Mouse (Mus musculus) neural tube, embryonic 15.5 days (tissue): Measurements from ENCODE around the gene Acox2. TPM values are rescaled to one million over a fixed set of nuclear protein-coding genes. Genes with fewer than 3 reads are reported as not detected.
A peak's percentile ranks its signal among the peaks of the same experiment; 100 is the strongest.

Experiments
- ATAC-seq: fragments of 200-750 bp; cut with Nextera tagmentation; 2 replicates; pipeline ENCODE4 v1.8.0; 2017; ENCODE audit warnings: mild to moderate bottlenecking, moderate TSS enrichment, moderate library complexity; ENCODE audit not compliant: low FRiP score
- H3K27ac ChIP-seq: fragments of 300-500 bp; sonication (generic); replicated peaks from 2 replicates; pipeline ENCODE4 v1.5.1; 2015; ENCODE audit warnings: mild to moderate bottlenecking, inconsistent platforms
- H3K27me3 ChIP-seq: fragments of 300-500 bp; sonication (generic); replicated peaks from 2 replicates; pipeline ENCODE4 v1.6.1; 2015; ENCODE audit warnings: inconsistent platforms
- H3K36me3 ChIP-seq: fragments of 300-500 bp; sonication (generic); 2 replicates; pipeline ENCODE4 v1.6.1; 2015; ENCODE audit warnings: inconsistent platforms
- H3K4me1 ChIP-seq: fragments of 300-500 bp; sonication (generic); 2 replicates; pipeline ENCODE4 v1.6.1; 2015; ENCODE audit warnings: inconsistent platforms
- H3K4me2 ChIP-seq: fragments of 300-500 bp; sonication (generic); 2 replicates; pipeline ENCODE4 v1.6.1; 2015; ENCODE audit warnings: inconsistent platforms, mild to moderate bottlenecking, moderate library complexity
- H3K4me3 ChIP-seq: fragments of 300-500 bp; sonication (generic); replicated peaks from 2 replicates; pipeline ENCODE4 v1.5.1; 2015; ENCODE audit warnings: mild to moderate bottlenecking, inconsistent platforms
- H3K9ac ChIP-seq: fragments of 300-500 bp; sonication (generic); replicated peaks from 2 replicates; pipeline ENCODE4 v1.6.1; 2015; ENCODE audit warnings: mild to moderate bottlenecking, inconsistent platforms
- H3K9me3 ChIP-seq: fragments of 300-500 bp; sonication (generic); replicated peaks from 2 replicates; pipeline ENCODE4 v1.6.1; 2016; ENCODE audit warnings: inconsistent platforms
- WGBS: fragments of 180-500 bp; shearing (Covaris S2); methylation state at CpG from one replicate; pipeline ENCODE4 v1.1.7; 2015; ENCODE audit warnings: mixed read lengths; 5-methylcytosine and 5-hydroxymethylcytosine counted together
- polyA plus RNA-seq: library from polyadenylated mRNA; unstranded; fragments of >200 nt; fragmentation: Nextera tagmentation; extraction: Ambion mirVana; gene quantifications from 2 replicates; pipeline ENCODE4 v1.2.1, GENCODE M21; 2015

Acox2 gene
- polyA plus RNA-seq, 1 experiment from 2014 or later: not detected

DNA sequence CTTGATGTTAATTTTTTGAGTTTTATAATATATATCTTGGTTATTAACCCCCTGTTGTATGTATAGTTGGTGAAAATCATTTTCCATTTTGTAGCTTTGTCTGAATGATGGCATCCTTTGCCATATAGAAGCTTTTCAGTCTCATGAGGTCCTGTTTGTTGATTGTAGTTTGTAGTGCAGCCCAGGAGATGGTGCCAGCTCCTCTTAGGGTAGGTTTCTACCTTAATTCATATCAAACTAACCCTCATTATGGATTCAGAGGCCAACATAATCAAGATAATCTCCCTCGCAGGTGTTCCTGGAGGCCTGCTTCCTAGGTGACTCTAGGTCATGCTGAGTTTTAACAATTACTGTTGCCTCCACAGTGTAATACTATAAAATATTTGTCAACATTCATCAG, 3.1 kb upstream of the Acox2 start:
- Histone ChIP-seq H3K27ac (no peak overlapping the region), H3K9ac (no peak overlapping the region), H3K27me3 (no peaks in the 10 kb centered on the region), H3K4me2 (no peak overlapping the region), H3K9me3 (no peaks in the 10 kb centered on the region), H3K36me3 (no peaks in the 10 kb centered on the region), H3K4me3 (no peak overlapping the region), H3K4me1 (no peaks in the 10 kb centered on the region)
- 69% methylated on average over 1 of the region's 1 CpGs for WGBS
- ATAC-seq: no peak

DNA sequence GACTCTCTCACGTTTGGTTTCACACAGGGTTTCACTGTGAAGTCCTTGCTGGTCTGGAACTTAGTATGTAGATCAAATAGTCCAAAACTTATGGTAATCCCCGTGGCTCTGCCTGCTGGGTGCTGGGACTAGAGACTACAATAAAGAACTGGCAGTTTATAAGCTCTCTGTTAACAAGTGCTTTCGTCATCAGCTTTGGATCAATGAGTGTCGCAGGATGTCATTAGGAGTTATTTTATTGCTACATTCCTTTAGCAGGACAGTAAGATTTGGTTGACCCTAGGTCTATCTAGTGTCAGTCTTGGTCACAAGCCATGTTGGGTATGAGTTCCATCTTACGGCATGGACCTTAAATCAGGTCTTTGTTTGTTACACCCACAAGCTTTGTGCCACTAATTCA, 1.1 kb upstream of the Acox2 start:
- no peak overlapping the region for H3K27ac ChIP-seq
- 77% methylated on average over 5 of the region's 5 CpGs for WGBS
- H3K27me3 ChIP-seq: no peaks in the 10 kb centered on the region
- no peaks in the 10 kb centered on the region for H3K9me3 ChIP-seq
- ATAC-seq: no peak
- H3K36me3 ChIP-seq: no peaks in the 10 kb centered on the region
- no peak overlapping the region for H3K4me2 ChIP-seq
- no peak overlapping the region for H3K4me3 ChIP-seq
- H3K9ac ChIP-seq: no peak overlapping the region
- no peaks in the 10 kb centered on the region for H3K4me1 ChIP-seq

DNA sequence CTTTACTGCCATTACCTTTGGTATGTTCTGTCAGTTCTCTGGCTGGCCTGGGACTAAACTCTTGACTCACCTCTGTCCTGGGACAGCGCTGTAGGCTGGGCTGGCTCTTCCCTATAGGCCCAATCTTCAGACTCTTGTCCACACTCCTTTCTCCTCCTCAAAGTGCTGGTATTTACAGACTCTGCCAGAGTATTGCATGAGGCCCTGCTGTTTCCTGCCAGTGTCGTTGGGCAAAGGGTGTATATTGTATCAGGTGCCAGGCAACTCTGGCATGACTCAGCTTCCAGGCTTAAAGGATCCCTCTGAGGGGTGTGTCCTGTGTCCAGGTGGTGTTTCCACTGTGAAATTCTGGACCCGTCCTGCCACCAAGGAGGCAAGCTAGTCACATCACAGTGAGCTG, 401 bp downstream of the Acox2 start:
- no peaks in the 10 kb centered on the region for H3K9me3 ChIP-seq
- no peak overlapping the region for H3K9ac ChIP-seq
- no peaks in the 10 kb centered on the region for H3K27me3 ChIP-seq
- WGBS: 79% methylated on average over 3 of the region's 3 CpGs
- H3K27ac ChIP-seq: no peak overlapping the region
- no peak for ATAC-seq
- no peak overlapping the region for H3K4me3 ChIP-seq
- no peaks in the 10 kb centered on the region for H3K4me1 ChIP-seq
- no peaks in the 10 kb centered on the region for H3K36me3 ChIP-seq
- no peak overlapping the region for H3K4me2 ChIP-seq

DNA sequence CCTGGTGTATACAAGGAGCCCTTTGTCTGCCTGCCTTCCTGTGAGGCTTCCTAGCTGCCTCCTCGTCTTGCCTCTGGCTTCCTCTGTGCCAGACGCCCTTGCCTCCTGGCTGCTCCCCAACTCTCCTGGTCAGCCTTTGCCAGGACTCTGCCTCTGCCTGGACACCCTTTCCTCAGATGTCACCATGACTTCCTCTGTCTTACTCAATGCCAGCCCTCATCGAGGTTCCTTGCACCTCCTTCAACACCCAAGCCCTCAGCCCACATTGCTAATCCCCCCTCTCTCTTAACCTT, 872 bp downstream of the Acox2 start:
- no peaks in the 10 kb centered on the region for H3K36me3 ChIP-seq
- WGBS: 50% methylated on average over 3 of the region's 3 CpGs
- H3K9ac ChIP-seq: no peak overlapping the region

DNA sequence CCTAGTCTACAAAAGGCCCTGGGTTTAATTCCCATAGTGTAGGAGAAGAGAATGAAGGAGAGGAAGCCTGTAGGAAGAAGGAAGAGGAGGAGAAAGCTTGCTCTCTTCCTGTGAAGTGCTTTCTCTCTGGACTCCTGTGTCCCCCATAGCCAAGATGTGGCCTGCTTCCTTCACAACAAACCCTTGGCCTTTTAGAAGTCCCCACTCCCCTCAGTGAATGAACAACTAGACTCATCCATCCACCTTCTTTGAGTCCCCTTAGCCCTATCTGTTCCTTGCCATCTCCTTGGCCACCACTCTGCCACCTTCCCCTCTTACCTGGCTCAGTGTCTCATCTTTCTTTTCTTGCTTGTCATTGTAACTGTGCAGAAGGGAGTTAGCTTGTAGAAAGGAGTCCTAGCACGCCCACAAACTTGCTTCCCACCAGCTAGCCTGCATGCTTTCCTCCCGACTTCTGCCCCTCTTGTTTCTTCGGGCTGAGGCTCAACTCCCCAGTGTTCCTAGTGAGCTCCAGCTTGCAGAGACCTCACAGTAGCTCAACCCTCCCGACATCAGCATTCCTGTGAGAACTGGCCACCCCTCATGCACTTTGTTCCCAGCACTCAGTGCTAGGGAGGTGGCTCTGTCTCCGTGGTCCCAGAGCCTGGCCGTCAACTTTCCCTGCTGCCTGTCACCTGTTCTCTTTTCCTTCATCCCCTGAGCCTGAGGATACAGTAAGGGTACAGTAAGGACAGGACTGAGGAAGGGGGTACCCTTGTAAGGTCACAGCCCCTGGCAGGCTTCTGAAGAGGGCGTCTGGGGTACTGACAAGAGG, 1.4 kb downstream of the Acox2 start:
- H3K4me3 ChIP-seq: no peak overlapping the region
- H3K9me3 ChIP-seq: no peaks in the 10 kb centered on the region
- no peak overlapping the region for H3K4me2 ChIP-seq
- H3K27ac ChIP-seq: no peak overlapping the region
- ATAC-seq: no peak
- H3K4me1 ChIP-seq: no peaks in the 10 kb centered on the region
- H3K36me3 ChIP-seq: no peaks in the 10 kb centered on the region
- no peak overlapping the region for H3K9ac ChIP-seq
- no peaks in the 10 kb centered on the region for H3K27me3 ChIP-seq
- 59% methylated on average over 7 of the region's 7 CpGs for WGBS

More for the DNA sequence above, 872 bp downstream of the Acox2 start:
- Histone ChIP-seq H3K27ac (no peak overlapping the region), H3K27me3 (no peaks in the 10 kb centered on the region), H3K4me3 (no peak overlapping the region), H3K9me3 (no peaks in the 10 kb centered on the region), H3K4me1 (no peaks in the 10 kb centered on the region), H3K4me2 (no peak overlapping the region)
- ATAC-seq: no peak

DNA sequence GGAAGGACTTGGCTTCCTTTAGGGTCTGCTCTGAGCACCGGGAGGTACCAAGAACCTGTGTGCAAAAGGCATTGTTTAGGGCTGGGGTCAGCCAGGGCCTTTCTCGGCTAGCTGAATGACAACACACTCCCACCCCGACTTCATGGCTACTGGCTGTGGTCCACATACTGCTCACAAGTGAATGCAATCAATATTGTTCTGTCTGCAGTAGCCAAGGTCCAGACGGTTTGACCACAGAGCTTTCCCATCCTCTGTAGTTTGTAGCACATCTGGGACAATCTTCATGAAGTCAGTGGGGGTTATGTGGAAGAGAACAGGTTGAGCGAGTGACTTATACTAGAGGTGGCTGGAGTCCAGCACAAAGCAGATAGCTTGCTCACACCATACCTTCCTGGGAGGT, 2.3 kb downstream of the Acox2 start:
- no peak overlapping the region for H3K27ac ChIP-seq
- H3K36me3 ChIP-seq: no peaks in the 10 kb centered on the region
- H3K27me3 ChIP-seq: no peaks in the 10 kb centered on the region
- H3K4me1 ChIP-seq: no peaks in the 10 kb centered on the region
- ATAC-seq: no peak
- 71% methylated on average over 5 of the region's 5 CpGs for WGBS
- H3K9me3 ChIP-seq: no peaks in the 10 kb centered on the region
- no peak overlapping the region for H3K9ac ChIP-seq
- H3K4me2 ChIP-seq: no peak overlapping the region
- H3K4me3 ChIP-seq: no peak overlapping the region

DNA sequence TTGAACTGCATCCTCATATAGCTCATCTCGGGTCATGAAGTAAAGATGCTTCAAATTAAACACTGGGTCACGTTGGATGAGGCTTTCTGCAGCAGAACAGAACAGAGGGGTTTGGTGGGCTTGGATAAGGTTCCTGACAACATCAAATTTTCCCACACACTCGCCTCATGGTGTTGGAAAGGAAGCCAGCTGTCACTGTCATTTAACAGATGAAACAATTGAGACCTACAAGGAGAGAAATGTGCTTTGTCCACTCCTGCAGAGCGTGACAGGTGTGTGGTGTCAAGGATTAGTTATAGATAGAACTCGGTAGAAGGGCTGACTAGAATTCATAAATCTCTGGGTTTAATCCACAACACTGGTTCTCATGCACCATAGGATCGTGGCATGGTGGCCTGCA, 3.1 kb downstream of the Acox2 start:
- WGBS: 78% methylated on average over 6 of the region's 6 CpGs
- no peaks in the 10 kb centered on the region for H3K9me3 ChIP-seq
- no peaks in the 10 kb centered on the region for H3K36me3 ChIP-seq
- no peak overlapping the region for H3K4me2 ChIP-seq
- no peak for ATAC-seq
- no peak overlapping the region for H3K27ac ChIP-seq
- H3K9ac ChIP-seq: no peak overlapping the region
- no peak overlapping the region for H3K4me3 ChIP-seq
- H3K27me3 ChIP-seq: no peaks in the 10 kb centered on the region
- no peaks in the 10 kb centered on the region for H3K4me1 ChIP-seq

DNA sequence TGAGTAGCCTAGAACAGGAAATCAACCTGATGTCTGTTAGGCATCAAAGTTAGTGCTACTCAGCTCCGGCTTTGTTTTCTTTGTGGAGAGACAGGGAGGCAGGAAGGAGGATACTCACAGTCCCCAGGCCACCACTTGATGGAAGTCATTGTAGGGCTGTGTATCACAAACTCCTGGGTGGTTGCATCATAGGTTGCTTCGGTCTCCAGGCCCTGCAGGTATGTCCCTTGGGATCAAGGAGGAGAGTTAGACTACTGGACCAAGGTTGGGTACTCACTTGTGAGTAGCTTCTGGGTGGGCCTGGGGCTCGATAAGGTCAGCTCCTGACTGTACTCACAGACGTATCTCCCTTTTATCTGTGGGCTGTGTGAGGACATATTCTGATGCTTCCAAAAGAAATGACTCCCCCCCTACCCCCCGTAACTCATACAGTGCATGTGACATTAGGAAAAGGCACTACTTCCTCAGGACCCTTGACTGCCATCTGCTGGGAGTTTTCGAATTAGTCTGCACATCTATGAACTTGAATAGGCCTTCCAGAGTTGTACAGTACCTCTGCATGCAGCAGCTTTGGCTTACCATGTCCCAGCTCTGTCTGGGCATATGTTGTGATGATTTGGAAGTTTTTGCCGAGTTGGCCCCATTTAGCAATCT, 4.0 kb downstream of the Acox2 start:
- 78% methylated on average over 7 of the region's 7 CpGs for WGBS
- Histone ChIP-seq H3K4me3 (no peak overlapping the region), H3K9me3 (no peaks in the 10 kb centered on the region), H3K27me3 (no peaks in the 10 kb centered on the region), H3K36me3 (no peaks in the 10 kb centered on the region), H3K9ac (no peak overlapping the region), H3K4me2 (no peak overlapping the region), H3K27ac (no peak overlapping the region), H3K4me1 (no peaks in the 10 kb centered on the region)
- peak; percentile 8; the same call in 1 of the 2 replicates for ATAC-seq

DNA sequence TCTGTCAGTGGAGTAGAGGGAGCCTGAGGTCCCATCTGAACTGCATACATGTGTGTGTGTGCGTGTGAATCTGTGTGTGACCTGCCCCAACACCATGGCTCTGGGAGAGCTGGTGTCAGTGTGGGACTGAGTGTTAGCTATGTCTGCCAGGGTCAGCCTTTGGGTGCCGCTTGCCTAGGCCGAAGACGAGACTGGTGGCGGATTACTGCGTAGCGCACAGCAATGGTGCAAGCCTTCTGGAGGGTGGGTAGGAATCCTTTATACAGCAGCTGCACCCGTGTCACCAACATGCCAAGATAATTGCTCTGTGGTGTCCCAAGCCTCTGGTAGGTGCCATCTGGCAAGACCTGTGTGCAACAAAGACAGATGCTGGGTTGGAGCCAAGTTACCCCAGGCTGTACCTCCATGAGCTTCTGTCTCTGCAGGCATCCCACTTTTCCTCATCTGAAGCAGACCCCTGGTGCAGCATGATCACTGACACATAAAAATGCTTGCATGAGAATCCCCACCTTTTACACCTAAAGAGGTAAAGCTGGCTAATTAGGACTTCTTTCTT, 7.7 kb downstream of the Acox2 start:
- Histone ChIP-seq H3K9ac (no peak overlapping the region), H3K36me3 (no peaks in the 10 kb centered on the region), H3K4me3 (no peak overlapping the region), H3K9me3 (no peaks in the 10 kb centered on the region), H3K4me1 (no peaks in the 10 kb centered on the region), H3K4me2 (no peak overlapping the region), H3K27me3 (no peaks in the 10 kb centered on the region), H3K27ac (no peak overlapping the region)
- ATAC-seq: no peak
- 87% methylated on average over 8 of the region's 8 CpGs for WGBS

DNA sequence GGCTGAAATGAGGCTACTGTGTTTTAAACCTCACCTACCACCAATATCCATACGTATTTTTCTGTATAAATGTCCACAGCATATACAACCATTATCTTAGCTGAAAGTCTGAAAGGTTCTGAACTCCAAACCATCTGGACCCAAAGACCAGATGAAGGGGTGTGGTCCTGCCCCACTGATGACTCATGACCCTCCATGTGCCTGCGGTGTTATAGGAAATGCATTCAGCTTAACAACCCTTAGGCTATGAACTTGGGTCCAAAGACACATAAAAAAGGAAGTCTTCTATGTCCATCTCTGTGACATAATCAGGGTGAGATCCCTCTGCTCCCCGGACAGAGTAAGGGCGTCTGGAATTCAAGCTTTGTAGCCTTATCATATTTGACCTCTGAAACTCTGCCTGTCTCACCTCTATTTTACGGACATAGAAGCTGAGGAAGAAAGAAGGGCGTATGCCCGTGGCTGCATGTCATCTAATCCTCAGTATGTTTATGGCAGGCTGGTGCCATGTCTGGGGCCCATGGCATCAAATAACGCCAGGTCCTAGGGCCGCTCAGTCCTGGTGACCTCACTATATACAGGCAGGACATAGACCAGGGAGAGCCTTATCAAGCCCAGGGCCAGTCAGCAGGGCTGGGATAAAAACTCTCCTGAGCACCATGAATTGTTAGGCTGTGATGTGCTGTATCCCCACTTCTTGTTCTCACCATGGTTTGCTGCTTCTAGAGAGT, 8.8 kb downstream of the Acox2 start:
- no peak overlapping the region for H3K27ac ChIP-seq
- no peaks in the 10 kb centered on the region for H3K36me3 ChIP-seq
- H3K4me2 ChIP-seq: no peak overlapping the region
- ATAC-seq: no peak
- no peak overlapping the region for H3K9ac ChIP-seq
- no peaks in the 10 kb centered on the region for H3K27me3 ChIP-seq
- no peak overlapping the region for H3K4me3 ChIP-seq
- WGBS: 89% methylated on average over 9 of the region's 9 CpGs
- no peaks in the 10 kb centered on the region for H3K4me1 ChIP-seq
- H3K9me3 ChIP-seq: no peaks in the 10 kb centered on the region

DNA sequence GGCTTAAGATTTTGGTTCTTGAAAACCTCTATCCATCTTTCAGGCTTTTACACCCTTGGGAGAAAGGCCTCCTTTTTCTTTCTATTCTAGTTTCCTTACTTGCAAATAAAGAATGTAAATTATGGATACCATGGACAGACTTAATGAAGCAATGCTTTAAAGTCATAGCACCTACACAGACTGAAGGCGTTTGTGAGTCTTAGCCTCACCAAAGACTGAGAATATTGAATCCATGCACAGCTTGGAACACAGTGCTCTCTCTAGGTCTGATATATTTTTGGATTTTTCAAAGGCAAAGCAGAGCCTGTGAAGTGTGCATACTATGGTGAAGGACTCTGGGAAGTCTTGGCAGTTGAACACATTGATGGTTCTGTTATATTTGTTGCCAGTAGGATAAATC, 9.9 kb downstream of the Acox2 start:
- Histone ChIP-seq H3K9ac (no peak overlapping the region), H3K4me3 (no peak overlapping the region), H3K27me3 (no peaks in the 10 kb centered on the region), H3K4me1 (no peaks in the 10 kb centered on the region), H3K27ac (no peak overlapping the region), H3K4me2 (no peak overlapping the region), H3K36me3 (no peaks in the 10 kb centered on the region), H3K9me3 (no peaks in the 10 kb centered on the region)
- WGBS: 83% methylated on average over 1 of the region's 1 CpGs
- no peak for ATAC-seq

DNA sequence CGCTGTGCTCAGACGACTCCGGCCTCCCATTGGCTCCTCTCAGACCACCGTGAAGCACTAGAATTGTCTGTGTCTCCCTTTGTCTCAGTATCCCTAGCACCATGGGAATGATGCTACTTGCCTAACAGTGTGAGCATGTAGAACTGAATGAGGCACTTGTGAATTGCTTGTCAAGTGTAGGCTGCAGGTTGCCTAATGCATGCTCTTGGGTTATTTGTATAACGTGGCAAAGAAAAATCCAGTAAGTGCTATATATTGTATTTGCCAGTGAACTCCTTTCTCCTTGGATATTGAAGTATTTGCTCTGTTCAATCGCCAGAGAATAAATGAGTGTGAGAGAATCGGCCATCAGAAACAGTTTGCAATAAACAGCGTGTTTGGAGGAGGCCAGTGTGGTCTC, 12.3 kb downstream of the Acox2 start:
- WGBS: 84% methylated on average over 8 of the region's 8 CpGs
- no peak overlapping the region for H3K4me2 ChIP-seq
- no peak overlapping the region for H3K27ac ChIP-seq
- no peaks in the 10 kb centered on the region for H3K36me3 ChIP-seq
- no peak overlapping the region for H3K9ac ChIP-seq
- no peak overlapping the region for H3K4me3 ChIP-seq
- no peaks in the 10 kb centered on the region for H3K27me3 ChIP-seq
- ATAC-seq: no peak
- no peaks in the 10 kb centered on the region for H3K9me3 ChIP-seq
- H3K4me1 ChIP-seq: no peaks in the 10 kb centered on the region
